8 mouse cellular contexts compared by ENCODE assay signal in genomic region chr8:126139546-126139870, GRCm38 (mm10).
DNase-seq lines count a peak whose midpoint lies in the region; ATAC-seq lines count a peak whose summit lies in the region.

No protein-coding gene starts in this region.

- DNase-seq in embryo, embryonic 10.5 days (ENCODE audit: low spot score): peak; percentile 11
- no peak for DNase-seq in embryo, embryonic 10 days (ENCODE audit: low spot score)
- DNase-seq in limb, embryonic 11.5 days (ENCODE audit: low spot score): peak; percentile 28
- DNase-seq in adrenal gland, adult (ENCODE audit: inconsistent age in 2 of 2, low spot score in 1 of 2): no peak

- H3K36me3 ChIP-seq in megakaryocyte, embryonic 14.5 days (replicated peaks; ENCODE audit: low read length): no peaks in the 10 kb centered on the region
- no peaks in the 10 kb centered on the region for H3K36me3 ChIP-seq in limb, embryonic 11.5 days (ENCODE audit: control insufficient read depth, insufficient read depth, low read length)
- no peaks in the 10 kb centered on the region for H3K36me3 ChIP-seq in stomach, embryonic 16.5 days (ENCODE audit: control insufficient read depth, insufficient read depth, low read length)

- no peak overlapping the region for H3K27ac ChIP-seq in limb, embryonic 11.5 days (replicated peaks; ENCODE audit: low read depth, low read length)
- no peak overlapping the region for H3K27ac ChIP-seq in stomach, embryonic 16.5 days (ENCODE audit: low read length)

- WGBS in limb, embryonic 11.5 days: 16% methylated on average over 11 of the region's 11 CpGs
- WGBS in stomach, embryonic 16.5 days: 21% methylated on average over 11 of the region's 11 CpGs

- peak overlapping the region; percentile 42 for H3K4me3 ChIP-seq in megakaryocyte, embryonic 14.5 days (replicated peaks)
- peak overlapping the region; percentile 47 for H3K4me3 ChIP-seq in limb, embryonic 11.5 days (ENCODE audit: low read depth, low read length)
- peak overlapping the region; percentile 53 for H3K4me3 ChIP-seq in stomach, embryonic 16.5 days (replicated peaks; ENCODE audit: low read length)

- peak overlapping the region; percentile 83 for H3K4me2 ChIP-seq in limb, embryonic 11.5 days (ENCODE audit: low read depth, severe bottlenecking)
- H3K4me2 ChIP-seq in stomach, embryonic 16.5 days (ENCODE audit: low read depth, low read length): peak overlapping the region; percentile 94

- H3K9me3 ChIP-seq in megakaryocyte, embryonic 14.5 days: peaks cover 21% of the 10 kb centered on the region
- no peaks in the 10 kb centered on the region for H3K9me3 ChIP-seq in limb, embryonic 11.5 days (ENCODE audit: control insufficient read depth, low read length)
- H3K9me3 ChIP-seq in stomach, embryonic 16.5 days (replicated peaks; ENCODE audit: control insufficient read depth, low read length): no peaks in the 10 kb centered on the region

- no peak for ATAC-seq in megakaryocyte, adult 5-6 weeks (ENCODE audit: poor library complexity, severe bottlenecking)
- no peak for ATAC-seq in limb, embryonic 11.5 days (ENCODE audit: insufficient number of reproducible peaks, low FRiP score, low TSS enrichment, low read depth)
- no peak for ATAC-seq in stomach, embryonic 16.5 days (ENCODE audit: insufficient read depth, low FRiP score)
- no peak for ATAC-seq in megakaryocyte-erythroid progenitor cell, adult 5-6 weeks (replicated peaks; ENCODE audit: low FRiP score, low TSS enrichment, poor library complexity, severe bottlenecking)

- H3K9ac ChIP-seq in limb, embryonic 11.5 days (ENCODE audit: low read length): no peak overlapping the region
- H3K9ac ChIP-seq in stomach, embryonic 16.5 days (ENCODE audit: low read length): peak overlapping the region; percentile 67

- peaks cover 45% of the 10 kb centered on the region for H3K27me3 ChIP-seq in megakaryocyte, embryonic 14.5 days (replicated peaks)
- peaks cover 29% of the 10 kb centered on the region for H3K27me3 ChIP-seq in limb, embryonic 11.5 days (ENCODE audit: control insufficient read depth, insufficient read depth, low read length)
- peaks cover 20% of the 10 kb centered on the region for H3K27me3 ChIP-seq in stomach, embryonic 16.5 days (ENCODE audit: control insufficient read depth, insufficient read depth, low read length)

- no peaks in the 10 kb centered on the region for H3K4me1 ChIP-seq in megakaryocyte, embryonic 14.5 days
- peaks cover 7% of the 10 kb centered on the region for H3K4me1 ChIP-seq in limb, embryonic 11.5 days (ENCODE audit: control insufficient read depth, insufficient read depth, low read length)
- H3K4me1 ChIP-seq in stomach, embryonic 16.5 days (ENCODE audit: control insufficient read depth, insufficient read depth, low read length): peaks cover 9% of the 10 kb centered on the region

Comparison
In these comparisons a context has a peak if more than half of its experiments do, and no peak if none do; other contexts are left out.
1. DNase-seq: peak in embryo, embryonic 10.5 days (single experiment) and limb, embryonic 11.5 days (single experiment); none in embryo, embryonic 10 days (single experiment) and adrenal gland, adult (0 of 2).
2. Peak in every context shown above with its lines, with median percentiles within 50 percentile points of each other: H3K4me3 ChIP-seq.